Mouse (Mus musculus): ENCODE data around the gene Rnf183. TPM values are rescaled to one million over a fixed set of nuclear protein-coding genes. Genes with fewer than 3 reads are reported as not detected.

Rnf183 gene
- polyA plus RNA-seq, 1 experiment from 2014 or later: not detected

DNA sequence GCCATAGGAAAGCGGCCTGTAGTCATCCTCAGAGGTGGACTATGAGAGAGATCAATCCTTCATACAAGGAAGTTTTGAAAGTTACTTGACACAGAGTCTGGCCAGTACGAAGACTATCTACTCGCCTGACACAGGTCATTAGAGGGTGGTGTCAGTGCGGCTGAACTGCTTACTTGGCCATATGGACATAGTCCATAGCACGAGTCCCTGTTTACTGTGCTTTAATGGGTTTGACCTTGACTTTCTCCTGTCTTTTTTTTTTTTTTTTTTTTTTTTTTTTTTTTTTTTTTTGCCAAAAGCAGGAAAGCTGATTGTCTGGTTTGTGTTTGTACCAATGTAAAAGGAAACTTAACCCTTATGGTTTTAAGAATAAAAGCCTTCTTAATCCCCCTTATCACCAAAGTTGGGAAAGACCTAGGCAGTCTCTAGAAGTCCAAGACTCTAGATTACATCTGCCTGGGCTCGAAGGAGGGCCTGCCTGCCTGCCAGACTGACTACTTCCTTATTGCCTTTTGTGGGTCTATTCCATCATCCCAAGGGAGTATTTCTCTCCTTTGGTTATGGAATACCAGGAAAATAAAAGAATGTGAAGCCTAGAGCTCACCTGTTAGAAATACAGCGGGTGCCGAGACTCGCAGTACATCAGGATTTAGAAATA, 55.2 kb downstream of the Rnf183 start:
- H3K9ac ChIP-seq (replicated peaks; ENCODE audit: low read depth): no peak overlapping the region
- H3K4me1 ChIP-seq (ENCODE audit: insufficient read depth, low read depth, low read length): no peaks in the 10 kb centered on the region
- no peak for ATAC-seq
- no peaks in the 10 kb centered on the region for H3K27me3 ChIP-seq (replicated peaks; ENCODE audit: insufficient read depth, low read length)
- no peaks in the 10 kb centered on the region for H3K36me3 ChIP-seq (ENCODE audit: insufficient read depth, low read length)
- no peak for TF ChIP-seq CTCF (IDR thresholded peaks at IDR 0.05)
- TF ChIP-seq EP300 (IDR thresholded peaks at IDR 0.05): no peak
- no peak overlapping the region for H3K4me3 ChIP-seq (ENCODE audit: low read depth, low read length)
- no peaks in the 10 kb centered on the region for H3K9me3 ChIP-seq (ENCODE audit: low read length)
- no peak overlapping the region for H3K4me2 ChIP-seq (replicated peaks; ENCODE audit: low read depth, low read length)
- no peak overlapping the region for H3K27ac ChIP-seq (ENCODE audit: low read length)
- 66% methylated on average over 9 of the region's 9 CpGs for WGBS
- DNase-seq (ENCODE audit: low spot score): no peak

Other genes starting within 250 kb of the Rnf183 start
- 3.4 and 3.5 TPM in 2 replicates for gene Zfp37, start 204.2 kb downstream of the Rnf183 start, polyA plus RNA-seq (2015; fragmentation: Nextera tagmentation; extraction: Ambion mirVana)
- 25.5 and 29.0 TPM in 2 replicates for gene Slc31a2, start 172.7 kb downstream of the Rnf183 start, polyA plus RNA-seq (2015; fragmentation: Nextera tagmentation; extraction: Ambion mirVana)
- 23.2 and 23.6 TPM in 2 replicates for gene Fkbp15, start 74.7 kb downstream of the Rnf183 start, polyA plus RNA-seq (2015; fragmentation: Nextera tagmentation; extraction: Ambion mirVana)
- 57.2 and 61.1 TPM in 2 replicates for gene Slc31a1, start 74.5 kb downstream of the Rnf183 start, polyA plus RNA-seq (2015; fragmentation: Nextera tagmentation; extraction: Ambion mirVana)
- gene Cdc26, start 26.6 kb downstream of the Rnf183 start, polyA plus RNA-seq (2015; fragmentation: Nextera tagmentation; extraction: Ambion mirVana): 91.6 and 94.2 TPM in 2 replicates
- gene Prpf4, start 26.5 kb downstream of the Rnf183 start, polyA plus RNA-seq (2015; fragmentation: Nextera tagmentation; extraction: Ambion mirVana): 9.6 and 10.0 TPM in 2 replicates
- 5.2 and 6.1 TPM in 2 replicates for gene Wdr31, start 35.6 kb upstream of the Rnf183 start, polyA plus RNA-seq (2015; fragmentation: Nextera tagmentation; extraction: Ambion mirVana)
- gene Bspry, start 44.8 kb upstream of the Rnf183 start, polyA plus RNA-seq (2015; fragmentation: Nextera tagmentation; extraction: Ambion mirVana): 26.8 and 33.0 TPM in 2 replicates
- gene Hdhd3, start 68.2 kb upstream of the Rnf183 start, polyA plus RNA-seq (2015; fragmentation: Nextera tagmentation; extraction: Ambion mirVana): 15.0 and 18.3 TPM in 2 replicates
- gene Alad, start 84.7 kb upstream of the Rnf183 start, polyA plus RNA-seq (2015; fragmentation: Nextera tagmentation; extraction: Ambion mirVana): 110 and 111 TPM in 2 replicates
- 32.8 and 35.6 TPM in 2 replicates for gene Pole3, start 89.8 kb upstream of the Rnf183 start, polyA plus RNA-seq (2015; fragmentation: Nextera tagmentation; extraction: Ambion mirVana)
- gene 4933430I17Rik, start 90.1 kb upstream of the Rnf183 start, polyA plus RNA-seq (2015; fragmentation: Nextera tagmentation; extraction: Ambion mirVana): 0.12 and 0.21 TPM in 2 replicates
- 63.7 and 69.0 TPM in 2 replicates for gene Rgs3, start 124.6 kb upstream of the Rnf183 start, polyA plus RNA-seq (2015; fragmentation: Nextera tagmentation; extraction: Ambion mirVana)